Mouse (Mus musculus) gastrocnemius, postnatal 25 days (tissue): ENCODE measurements at regions not wholly inside any gene's neighbourhood (a gene's known extent, or its start where the extent isn't known, plus 50 kb on each side); places are given as distances from the start of the nearest gene placed in this dataset.
A peak's percentile ranks its signal among the peaks of the same experiment; 100 is the strongest.

Source experiments
- DNase-seq: peaks from one replicate; pipeline ENCODE4 v3.0.0; 2022

DNA sequence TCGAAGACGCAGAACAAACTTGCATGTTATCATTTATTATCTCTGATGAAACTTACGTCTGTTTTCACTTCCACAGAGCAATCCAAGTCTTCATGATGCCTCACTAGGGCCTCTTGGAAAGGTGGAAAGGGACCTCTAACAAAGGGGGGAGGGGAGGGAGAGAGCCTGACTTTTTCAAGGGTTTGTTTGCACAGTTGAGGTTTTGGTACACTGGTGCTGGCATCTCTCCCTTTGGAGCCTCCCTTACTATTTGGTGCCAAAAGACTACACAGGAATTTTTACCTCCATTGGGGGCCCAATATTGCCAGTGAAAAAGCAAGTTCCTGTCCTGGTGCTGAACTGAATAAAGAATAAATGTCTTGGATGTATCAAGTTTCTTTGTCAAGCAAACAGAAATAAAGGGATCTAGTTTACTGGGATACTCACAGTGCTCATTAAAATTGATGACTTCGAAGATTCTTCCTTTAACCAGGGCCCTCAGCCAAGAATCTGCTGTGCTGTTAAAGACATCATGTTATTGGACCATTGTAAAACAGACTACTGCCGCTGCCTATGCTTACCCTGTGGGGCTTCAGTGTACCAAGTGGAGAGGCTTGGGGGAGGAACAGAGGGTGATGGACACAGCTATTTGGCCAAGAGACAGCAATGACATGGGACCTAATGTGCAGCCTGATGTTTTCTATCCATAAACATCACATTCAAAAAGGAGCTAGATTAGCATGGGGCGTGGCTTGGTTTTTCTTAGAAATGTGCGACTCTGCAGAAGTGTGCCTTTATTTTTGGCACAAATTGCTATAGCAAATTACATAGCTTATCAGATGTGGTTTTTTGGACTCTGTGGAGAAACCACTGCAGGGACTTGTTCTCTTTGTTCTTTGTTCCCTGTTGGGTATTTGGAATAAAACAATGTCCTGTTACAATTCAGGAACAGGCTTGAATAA is 160.3 kb upstream of the Cited2 start:
- peak; percentile 16 for DNase-seq

DNA sequence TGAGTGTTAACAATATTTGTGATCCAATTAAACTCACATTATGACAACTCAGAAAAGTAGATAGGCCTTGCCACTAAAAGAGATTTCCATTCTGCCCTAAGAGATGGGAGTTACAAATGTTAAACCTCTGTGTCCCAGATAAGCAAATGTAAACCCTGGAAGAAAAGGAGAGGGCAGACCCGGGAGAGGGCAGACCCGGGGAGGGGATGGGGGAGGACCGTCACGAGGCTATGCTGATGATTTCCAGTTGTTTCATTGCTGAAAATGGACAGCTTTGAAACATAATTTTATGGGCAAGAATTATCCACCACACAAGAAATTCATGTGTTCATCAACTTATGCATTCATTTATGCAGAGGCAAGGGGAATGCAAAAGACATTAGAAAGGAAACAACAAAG is 159.7 kb upstream of the Cited2 start:
- no peak for DNase-seq

DNA sequence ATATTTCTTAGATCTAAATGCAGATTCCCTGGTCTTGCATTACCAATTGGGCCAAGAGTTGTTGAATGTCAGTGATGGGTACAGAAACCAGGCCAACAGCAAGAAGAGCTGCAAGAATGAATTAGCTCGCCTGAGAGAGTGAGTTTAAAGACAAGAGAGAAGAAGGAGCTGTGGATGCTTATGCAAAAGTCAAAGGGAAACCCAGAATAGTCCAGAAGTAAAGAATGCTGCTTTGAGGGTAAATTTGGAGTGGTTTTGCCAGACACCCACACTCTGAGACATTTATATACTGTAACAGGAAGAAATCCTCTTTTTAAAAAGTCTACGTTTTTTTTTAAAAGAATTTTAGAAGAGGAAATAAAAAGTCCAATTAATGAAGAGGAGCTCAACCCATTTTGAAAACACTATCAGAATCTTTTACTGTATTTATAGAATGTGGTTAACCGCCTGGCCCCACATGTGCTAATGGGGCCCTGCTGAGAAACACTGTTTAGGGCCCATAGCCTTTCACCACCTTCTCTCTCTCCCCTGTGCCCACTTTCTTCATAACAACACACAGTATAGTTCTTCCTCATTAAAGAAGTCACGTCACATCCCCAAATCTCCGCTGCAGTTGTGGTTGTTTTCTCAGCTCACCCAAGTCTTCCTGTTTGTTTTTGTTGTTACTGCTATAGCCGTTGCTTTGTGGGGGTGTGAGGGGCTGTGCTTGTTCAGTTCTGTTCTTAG is 158.0 kb upstream of the Cited2 start:
- DNase-seq, result no peak

DNA sequence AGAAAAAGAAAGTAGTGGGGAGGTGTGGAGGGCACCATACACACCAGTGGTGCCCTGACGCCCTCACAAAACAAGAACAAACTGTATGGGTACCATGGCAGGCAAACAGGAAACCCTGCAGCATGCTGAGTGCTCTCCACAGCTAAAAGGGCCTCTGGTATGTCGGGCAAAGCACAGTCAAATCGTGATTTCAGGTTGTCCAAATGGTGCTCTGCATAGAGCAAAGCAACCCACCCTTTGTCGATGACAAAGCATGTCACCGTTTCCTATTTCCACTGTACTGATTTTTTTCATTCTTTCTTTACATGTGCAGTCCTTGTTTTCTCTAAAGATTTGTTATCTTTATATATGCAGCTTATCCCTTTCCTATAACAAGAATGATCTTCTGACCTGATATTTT is 156.0 kb upstream of the Cited2 start:
- DNase-seq, result no peak

DNA sequence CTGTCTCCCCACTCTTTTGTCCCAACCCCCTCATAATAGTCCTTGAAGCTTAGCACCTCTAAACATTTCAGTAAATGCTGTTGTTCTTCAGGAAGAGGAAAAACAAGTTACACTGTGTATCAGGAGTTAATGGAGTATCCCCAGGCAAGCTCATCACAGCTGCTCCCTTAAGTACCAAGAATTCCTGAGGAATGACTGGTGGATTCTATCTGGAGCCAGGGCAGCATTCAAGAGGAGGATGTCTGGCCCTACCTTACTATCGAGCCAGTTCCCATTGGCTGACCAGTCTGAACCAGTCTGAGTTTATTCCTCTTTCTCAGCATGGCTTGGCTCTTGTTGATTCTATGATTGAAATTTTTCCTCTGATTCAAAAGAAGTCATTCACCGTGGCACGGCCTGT is 155.4 kb upstream of the Cited2 start:
- peak; percentile 9 for DNase-seq

DNA sequence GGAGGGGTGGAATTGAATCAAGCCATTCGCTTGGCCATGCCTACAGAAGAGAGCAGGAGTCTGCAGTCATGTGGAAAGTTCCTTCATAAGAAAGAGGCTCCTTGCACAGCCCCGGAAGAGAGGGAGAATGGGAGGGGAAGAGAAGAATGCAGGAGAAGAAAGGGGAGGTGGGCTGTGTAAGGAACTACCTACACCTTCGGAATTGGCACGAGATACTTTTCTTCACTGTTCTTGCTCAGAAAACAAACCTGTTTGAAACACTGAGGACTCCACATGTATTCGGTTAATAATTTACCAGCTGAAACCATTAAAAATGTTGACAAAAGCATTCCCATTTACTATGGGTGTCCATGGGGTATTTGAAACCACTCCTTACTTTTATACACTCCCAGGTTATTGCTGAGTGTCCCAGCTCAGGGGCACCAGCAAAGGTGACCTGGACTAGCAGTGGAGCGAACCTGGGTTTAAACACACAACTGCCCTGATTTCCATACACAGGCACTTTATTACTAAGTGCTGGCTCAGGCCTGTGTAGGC is 153.4 kb upstream of the Cited2 start:
- no peak for DNase-seq

DNA sequence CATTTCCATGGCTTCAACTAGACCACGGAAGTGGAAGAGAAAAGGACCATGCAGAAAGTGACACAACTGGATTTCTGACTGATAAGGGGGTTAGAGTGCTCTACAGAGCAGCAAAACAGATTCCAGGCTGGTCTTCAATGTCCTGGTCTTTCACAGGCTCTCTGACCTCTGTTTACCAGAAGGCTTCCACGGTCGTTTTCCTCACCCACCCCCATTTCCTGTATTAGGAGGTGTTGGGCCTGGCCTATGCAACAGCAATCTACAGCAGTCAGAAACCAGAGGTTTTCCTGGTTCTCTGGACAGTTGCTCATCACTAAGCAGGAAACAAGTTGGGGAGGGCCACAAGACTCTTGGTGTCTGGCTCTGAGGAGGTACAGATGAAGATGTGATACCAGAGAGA is 148.1 kb upstream of the Cited2 start:
- no peak for DNase-seq

DNA sequence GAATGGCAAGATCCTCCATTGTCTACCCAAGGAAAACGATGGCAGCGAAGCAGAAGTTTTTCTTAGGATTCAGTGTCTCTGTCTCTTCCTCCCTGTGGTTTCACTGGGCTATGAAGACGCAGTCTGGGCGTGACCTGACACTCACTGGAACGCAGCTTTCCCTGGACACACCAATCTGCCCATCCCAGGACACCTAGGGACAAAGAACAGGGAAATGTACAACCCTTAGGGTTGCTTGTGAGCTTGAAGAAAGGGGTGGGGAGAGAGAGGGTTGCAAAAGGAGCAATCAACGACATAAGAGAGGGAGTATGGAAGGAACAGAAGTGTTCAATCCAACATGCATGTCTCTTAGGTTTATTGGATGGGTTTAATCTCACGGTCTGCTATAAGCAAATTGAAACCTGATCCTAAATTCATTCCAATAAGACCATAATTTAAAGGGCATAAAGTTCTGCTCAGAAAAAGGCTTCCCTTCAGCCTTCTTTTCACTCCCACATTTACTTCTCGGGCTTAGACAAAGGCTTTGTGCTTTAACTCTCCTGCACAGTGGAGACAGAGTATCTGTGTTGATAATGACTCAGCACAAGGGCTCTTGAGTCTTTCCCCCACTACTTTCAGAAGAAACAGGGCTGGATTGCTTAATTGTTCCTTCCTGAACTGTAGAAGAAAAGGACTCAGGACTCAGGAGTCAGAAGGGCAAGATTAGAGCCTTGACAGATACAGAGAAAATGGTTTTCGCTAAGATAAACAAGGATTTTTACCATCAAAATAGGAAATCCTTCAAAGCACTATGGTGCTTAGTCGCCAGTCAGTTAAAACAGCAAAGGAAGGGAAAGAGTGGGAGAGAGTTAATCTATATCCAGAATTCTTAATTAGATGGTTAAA is 147.3 kb upstream of the Cited2 start:
- DNase-seq, result no peak

DNA sequence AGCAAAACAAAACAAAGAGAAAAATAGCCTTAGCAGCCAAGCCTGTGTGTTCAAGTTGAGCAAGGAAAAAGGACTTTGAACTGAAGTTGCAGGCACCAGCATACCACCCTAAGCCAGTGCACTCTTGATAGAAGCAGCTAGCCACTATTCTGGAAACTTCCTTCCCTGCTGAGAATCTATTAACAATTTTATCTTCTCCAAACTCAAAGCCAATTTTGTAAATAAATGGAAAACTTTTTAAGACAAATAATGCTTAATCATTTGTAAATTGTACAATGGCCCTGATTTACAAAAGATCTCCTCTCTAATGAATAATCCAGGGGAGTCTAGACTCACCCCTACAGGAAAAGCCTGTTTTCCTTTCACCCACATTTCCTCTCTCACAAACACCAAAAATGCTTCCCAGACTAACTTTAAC is 146.7 kb upstream of the Cited2 start:
- DNase-seq, result no peak

DNA sequence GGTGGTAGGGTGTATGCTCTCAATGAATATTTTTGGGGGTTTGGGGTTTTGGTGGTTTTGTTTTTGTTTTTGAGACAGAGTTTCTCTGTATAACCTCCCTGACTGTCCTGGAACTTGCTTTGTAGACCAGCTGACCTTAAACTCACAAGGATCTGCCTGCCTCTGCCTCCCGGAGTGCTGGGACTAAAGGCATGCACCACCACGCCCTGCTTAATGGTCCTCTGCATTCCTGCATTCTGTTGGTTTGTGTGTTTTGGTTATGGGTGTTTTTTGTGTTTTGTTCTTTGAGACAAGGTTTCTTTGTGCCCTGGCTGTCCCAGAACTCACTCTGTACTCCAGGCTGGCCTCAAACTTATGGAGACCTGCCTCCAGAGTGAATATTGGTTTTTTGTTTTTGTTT is 143.6 kb upstream of the Cited2 start:
- no peak for DNase-seq

DNA sequence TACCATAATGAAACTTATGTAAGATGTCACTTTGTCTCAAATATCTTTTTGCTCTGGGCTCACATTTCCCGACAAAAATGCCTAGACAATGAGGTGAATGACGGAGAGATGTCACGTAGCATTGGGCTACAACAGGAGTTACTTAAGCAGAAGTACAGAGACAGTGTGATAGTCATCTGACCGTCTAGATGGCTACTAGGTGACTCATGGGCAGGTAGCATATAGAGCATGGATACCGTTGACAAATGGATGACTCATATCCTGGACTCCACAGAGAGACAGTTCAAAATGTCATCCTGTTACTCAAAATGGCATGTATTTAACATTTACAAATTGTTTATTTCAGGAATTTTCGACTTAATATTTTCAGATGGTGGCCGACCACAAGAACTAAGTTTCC is 138.2 kb upstream of the Cited2 start:
- DNase-seq, result no peak

DNA sequence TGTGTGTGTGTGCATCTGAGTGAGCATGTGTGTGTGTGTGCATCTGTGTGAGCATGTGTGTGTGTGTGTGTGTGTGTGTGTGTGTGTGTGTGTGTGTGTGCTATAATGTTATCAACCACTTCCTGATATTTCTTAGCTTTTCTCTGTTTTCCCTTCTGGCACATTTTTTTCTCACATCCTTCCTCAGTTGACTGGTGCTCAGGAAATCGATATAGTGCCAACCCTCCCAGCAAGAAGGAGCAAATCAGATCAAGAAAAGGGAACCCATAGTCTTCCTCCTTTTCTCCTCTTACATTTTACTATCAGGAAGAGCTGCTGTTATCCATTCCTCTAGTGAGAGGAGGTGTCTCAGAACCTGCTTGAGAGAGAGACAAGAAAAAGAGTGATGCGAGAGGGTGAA is 136.1 kb upstream of the Cited2 start:
- no peak for DNase-seq

DNA sequence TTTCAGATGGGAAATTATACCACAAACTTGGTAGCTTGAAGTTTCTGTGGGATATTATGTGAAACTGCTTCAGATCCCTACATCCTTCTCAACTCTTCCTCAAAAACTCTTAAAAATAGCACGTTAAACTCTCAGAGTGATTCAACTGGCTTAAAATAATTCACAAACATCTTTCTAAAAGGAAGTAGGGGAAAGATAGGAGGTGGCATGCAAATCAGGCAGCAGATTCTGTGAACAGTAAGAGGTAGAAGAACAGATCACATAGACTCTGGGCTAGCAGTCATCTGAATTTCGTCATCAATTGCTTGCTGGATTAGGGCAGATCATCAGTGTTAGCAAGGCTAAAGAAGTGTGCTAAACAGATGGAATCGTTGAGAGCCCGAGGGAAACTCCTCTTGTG is 133.9 kb upstream of the Cited2 start:
- DNase-seq, result no peak

DNA sequence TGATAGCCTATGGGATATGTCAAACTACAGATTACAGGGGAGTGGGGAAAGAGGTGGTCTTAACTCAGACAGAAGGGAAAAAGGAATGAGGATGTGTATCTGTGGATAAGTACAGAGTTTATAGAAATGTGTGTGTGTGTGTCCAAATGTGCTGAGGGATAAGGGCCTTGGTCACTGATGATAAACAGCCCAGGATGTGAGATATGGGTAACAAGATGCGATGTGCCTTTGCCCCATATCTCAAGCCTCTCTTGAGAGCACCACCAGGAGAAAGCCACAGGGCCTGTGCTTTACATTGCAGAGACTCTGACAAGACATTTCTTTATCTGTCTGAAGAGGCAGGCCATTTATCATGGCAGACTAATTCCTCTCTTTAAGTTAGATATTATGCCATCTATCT is 132.8 kb upstream of the Cited2 start:
- DNase-seq, result no peak

DNA sequence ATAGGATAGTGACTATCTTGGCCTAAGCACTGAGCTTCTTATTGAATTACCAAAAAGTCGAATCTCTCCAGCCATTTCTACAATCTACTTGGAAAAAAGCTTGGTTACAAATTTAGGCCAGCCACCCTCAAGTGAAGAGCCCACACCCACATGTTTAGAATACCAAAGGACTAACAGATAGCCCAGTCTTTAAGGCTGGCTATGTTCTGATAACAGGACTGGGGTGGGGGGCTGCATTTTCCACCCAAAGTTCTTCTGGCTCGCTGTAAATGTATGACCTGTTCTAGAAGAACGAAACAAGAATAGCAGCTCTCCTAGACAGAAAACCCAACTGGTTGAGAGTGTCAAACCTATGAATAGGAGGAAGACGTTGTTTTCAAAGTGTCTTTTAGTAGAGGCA is 130.6 kb upstream of the Cited2 start:
- no peak for DNase-seq

DNA sequence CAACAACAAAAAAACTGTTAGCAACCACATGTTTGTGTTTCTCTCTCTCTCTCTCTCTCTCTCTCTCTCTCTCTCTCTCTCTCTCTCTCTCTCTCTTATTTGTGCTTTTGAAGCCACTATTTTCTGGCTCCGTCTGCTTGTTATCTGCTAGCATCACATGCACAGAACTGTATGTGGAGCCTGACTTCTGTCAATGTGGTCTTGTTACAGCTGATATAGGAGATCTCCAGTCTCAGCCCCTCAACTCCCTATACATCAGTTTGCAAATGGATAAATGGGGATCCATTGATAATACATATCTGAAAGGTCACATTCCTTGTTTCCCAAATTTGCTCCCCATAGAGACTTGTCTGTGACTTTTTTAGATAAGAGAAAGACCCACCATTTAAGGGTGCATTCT is 126.9 kb upstream of the Cited2 start:
- no peak for DNase-seq

DNA sequence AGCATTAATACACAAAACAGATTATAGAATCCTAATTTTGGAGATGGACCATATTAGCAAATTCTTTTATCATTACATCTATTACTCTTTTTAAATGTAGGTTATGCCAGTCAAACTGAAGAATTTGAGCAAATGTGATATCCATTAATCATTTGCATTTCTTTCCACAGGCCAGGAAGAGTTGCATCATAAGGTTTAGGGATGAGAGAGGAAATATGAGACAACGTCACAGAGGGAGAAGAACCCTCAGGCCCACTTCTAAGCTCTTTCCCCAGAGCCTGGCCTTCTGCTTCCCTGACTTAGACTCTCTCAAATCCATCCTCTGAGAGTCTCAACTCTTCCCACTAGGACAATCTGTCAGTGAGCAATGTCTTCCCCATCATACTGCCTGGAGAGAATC is 126.3 kb upstream of the Cited2 start:
- no peak for DNase-seq

DNA sequence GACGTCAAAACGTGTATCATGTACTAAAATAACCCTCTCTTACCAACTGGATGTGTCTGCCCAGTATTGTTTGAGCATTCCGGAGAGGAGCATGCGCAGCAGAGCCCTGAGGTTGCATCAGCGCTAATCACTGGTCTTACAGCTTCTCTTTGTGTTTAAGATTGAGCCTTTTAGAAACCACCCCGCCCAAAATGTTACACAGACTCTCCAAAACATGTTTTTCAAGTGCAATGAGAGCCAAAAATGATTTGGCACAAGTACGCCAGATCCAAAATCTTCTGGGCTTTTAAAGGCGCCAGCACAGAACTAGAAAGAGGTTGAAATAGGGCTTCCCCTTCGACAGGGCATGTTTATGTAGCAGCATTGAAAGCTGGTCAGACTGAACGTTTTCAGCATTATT is 123.8 kb upstream of the Cited2 start:
- peak; percentile 12 for DNase-seq

DNA sequence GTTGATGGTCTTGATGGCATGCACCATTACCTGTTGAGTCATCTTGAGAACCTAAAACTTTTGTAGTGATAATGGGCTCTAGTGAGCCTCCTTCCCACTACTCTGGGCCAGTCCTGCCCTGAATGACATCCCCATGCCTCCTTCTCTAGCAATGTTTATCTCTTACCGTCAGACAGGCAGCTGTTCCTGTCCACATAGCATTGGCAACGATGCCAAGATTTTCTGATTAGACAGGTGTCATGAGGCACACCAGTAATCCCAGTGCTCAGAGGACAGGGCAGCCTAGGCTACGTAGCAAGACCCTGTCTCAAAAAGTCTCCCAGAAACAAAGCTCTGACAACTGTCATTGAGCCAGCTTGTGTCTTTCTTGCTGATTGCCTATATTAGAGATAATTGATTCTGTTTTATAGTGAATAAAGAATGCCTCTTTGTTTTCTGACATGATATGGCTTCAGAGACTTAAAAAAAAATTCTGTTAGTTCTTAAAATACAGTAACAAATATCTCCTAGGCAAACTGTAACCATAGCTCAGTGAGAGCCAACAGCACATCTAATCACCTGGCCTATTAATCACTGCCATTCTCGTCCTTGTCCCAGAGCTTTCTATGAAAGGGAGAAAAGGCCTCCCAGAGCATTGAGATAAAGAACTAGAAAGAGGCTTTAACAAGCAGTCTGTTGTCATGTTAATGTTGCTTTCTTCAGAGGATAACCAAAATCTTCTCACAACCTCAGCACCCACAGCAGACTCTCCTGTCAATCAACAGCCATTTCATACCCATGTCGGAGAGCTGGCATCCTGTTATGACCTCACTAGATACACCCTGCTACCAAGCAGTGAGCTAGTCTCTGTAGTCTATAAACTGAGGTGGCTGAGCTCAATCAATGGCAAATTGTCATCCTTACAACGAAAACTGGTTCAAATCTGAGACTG is 122.9 kb upstream of the Cited2 start:
- no peak for DNase-seq

DNA sequence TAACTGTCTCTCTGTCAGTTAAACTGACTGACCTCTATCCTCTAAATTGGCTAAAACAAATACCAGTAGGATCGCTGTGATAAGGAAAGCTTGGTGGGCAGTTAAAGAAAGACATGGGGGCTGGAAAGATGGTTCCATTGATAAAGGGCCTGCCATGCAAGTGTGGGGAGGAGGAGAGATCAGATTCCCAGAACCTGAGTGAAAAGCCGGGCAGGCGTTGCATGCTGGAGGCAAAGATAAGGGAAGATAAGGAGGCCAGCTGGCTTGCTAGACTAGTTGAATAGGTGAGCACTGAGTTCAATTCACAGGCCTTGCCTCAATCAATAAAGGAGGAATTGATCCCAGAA is 122.3 kb upstream of the Cited2 start:
- no peak for DNase-seq

DNA sequence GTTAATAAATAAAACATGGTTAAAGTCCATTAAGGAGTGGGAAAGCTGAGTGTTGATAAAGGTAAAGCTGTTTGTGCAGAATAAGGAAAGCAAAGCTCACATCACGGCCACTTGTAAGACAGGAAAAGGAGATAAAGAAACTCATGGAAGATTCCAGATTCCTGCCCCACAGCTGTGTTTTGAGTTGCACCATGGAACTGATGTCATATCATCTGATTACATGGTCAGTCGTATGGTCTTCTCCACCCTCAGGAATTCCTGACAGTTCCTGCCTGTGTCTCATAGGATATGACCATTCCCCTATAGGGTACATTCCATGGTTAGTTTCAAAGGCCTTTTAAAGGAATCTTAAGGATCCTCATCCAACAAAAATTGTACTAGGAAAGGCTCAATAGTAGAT is 120.6 kb upstream of the Cited2 start:
- DNase-seq, result no peak
